Mouse (Mus musculus): ENCODE results near the gene Oaz1. TPM values are rescaled to one million over a fixed set of nuclear protein-coding genes. Genes with fewer than 3 reads are reported as not detected.

The Oaz1 gene
- total and polyA plus RNA-seq, 2 experiments from 2014 or later: 1,990 to 2,460 TPM

- Histone ChIP-seq H3K4me3 (ENCODE audit: low read depth, low read length) (no peak overlapping the region), H3K4me2 (ENCODE audit: low read depth, low read length) (no peak overlapping the region), H3K27ac (ENCODE audit: low read depth) (no peak overlapping the region), H3K9me3 (replicated peaks; ENCODE audit: control insufficient read depth, low read length) (no peaks in the 10 kb centered on the region), H3K4me1 (ENCODE audit: control insufficient read depth, insufficient read depth) (peaks cover 26% of the 10 kb centered on the region; the same call in 1 of the 2 replicates), H3K27me3 (ENCODE audit: control insufficient read depth, insufficient read depth, low read length) (peaks cover 30% of the 10 kb centered on the region), H3K36me3 (replicated peaks; ENCODE audit: control insufficient read depth, insufficient read depth, low read length) (no peaks in the 10 kb centered on the region), H3K9ac (replicated peaks; ENCODE audit: low read depth, low read length) (no peak overlapping the region)
- no peak for DNase-seq (ENCODE audit: low spot score)
- ATAC-seq (ENCODE audit: insufficient read depth, low read depth): no peak
- TF ChIP-seq CTCF (IDR thresholded peaks at IDR 0.05; ENCODE audit: low read depth) (no peak), EP300 (IDR thresholded peaks at IDR 0.05; ENCODE audit: low read depth) (no peak)
- 79% methylated on average over 2 of the region's 2 CpGs for WGBS
Observed at GRCm38 (mm10) chr10:80841685-80842084, 15.2 kb downstream of the Oaz1 start.

- no peak for TF ChIP-seq CTCF (IDR thresholded peaks at IDR 0.05; ENCODE audit: low read depth)
- no peak for TF ChIP-seq EP300 (IDR thresholded peaks at IDR 0.05; ENCODE audit: low read depth)
- Histone ChIP-seq H3K4me3 (ENCODE audit: low read depth, low read length) (no peak overlapping the region), H3K9ac (replicated peaks; ENCODE audit: low read depth, low read length) (no peak overlapping the region), H3K4me1 (ENCODE audit: control insufficient read depth, insufficient read depth) (peaks cover 19% of the 10 kb centered on the region; the same call in 1 of the 2 replicates), H3K36me3 (replicated peaks; ENCODE audit: control insufficient read depth, insufficient read depth, low read length) (no peaks in the 10 kb centered on the region), H3K27ac (ENCODE audit: low read depth) (no peak overlapping the region), H3K9me3 (replicated peaks; ENCODE audit: control insufficient read depth, low read length) (no peaks in the 10 kb centered on the region), H3K27me3 (ENCODE audit: control insufficient read depth, insufficient read depth, low read length) (peaks cover 30% of the 10 kb centered on the region), H3K4me2 (ENCODE audit: low read depth, low read length) (no peak overlapping the region)
- 80% methylated on average over 15 of the region's 15 CpGs for WGBS
- DNase-seq (ENCODE audit: low spot score) (no peak), ATAC-seq (ENCODE audit: insufficient read depth, low read depth) (no peak)
Observed at GRCm38 (mm10) chr10:80842334-80842733, 15.9 kb downstream of the Oaz1 start.

- H3K27me3 ChIP-seq (ENCODE audit: control insufficient read depth, insufficient read depth, low read length): peaks cover 30% of the 10 kb centered on the region
- TF ChIP-seq EP300 (IDR thresholded peaks at IDR 0.05; ENCODE audit: low read depth) (no peak), CTCF (IDR thresholded peaks at IDR 0.05; ENCODE audit: low read depth) (no peak)
- ATAC-seq (ENCODE audit: insufficient read depth, low read depth) (no peak), DNase-seq (ENCODE audit: low spot score) (no peak)
- 14% methylated on average over 32 of the region's 32 CpGs for WGBS
- H3K4me2 ChIP-seq (ENCODE audit: low read depth, low read length): peak overlapping the region; percentile 78
- peaks cover 9% of the 10 kb centered on the region; the same call in 1 of the 2 replicates for H3K4me1 ChIP-seq (ENCODE audit: control insufficient read depth, insufficient read depth)
- H3K9me3 ChIP-seq (replicated peaks; ENCODE audit: control insufficient read depth, low read length): no peaks in the 10 kb centered on the region
- no peaks in the 10 kb centered on the region for H3K36me3 ChIP-seq (replicated peaks; ENCODE audit: control insufficient read depth, insufficient read depth, low read length)
- no peak overlapping the region for H3K27ac ChIP-seq (ENCODE audit: low read depth)
- H3K4me3 ChIP-seq (ENCODE audit: low read depth, low read length): peak overlapping the region; percentile 44
- H3K9ac ChIP-seq (replicated peaks; ENCODE audit: low read depth, low read length): peak overlapping the region; percentile 43
Observed at GRCm38 (mm10) chr10:80843087-80843930, 16.9 kb downstream of the Oaz1 start.

GRCm38 (mm10) chr10:80843931-80844547 is 17.6 kb downstream of the Oaz1 start, which contains the start of gene Lingo3:
Gene Lingo3 (minus strand): TSS chr10:80844039.
- Histone ChIP-seq H3K4me1 (ENCODE audit: control insufficient read depth, insufficient read depth) (peaks cover 9% of the 10 kb centered on the region), H3K27me3 (ENCODE audit: control insufficient read depth, insufficient read depth, low read length) (peaks cover 30% of the 10 kb centered on the region)
- 6% methylated on average over 49 of the region's 51 CpGs for WGBS

GRCm38 (mm10) chr10:80845055-80845693 is 18.7 kb downstream of the Oaz1 start:
- TF ChIP-seq EP300 (IDR thresholded peaks at IDR 0.05; ENCODE audit: low read depth) (no peak), CTCF (IDR thresholded peaks at IDR 0.05; ENCODE audit: low read depth) (no peak)
- Histone ChIP-seq H3K9ac (replicated peaks; ENCODE audit: low read depth, low read length) (no peak overlapping the region), H3K4me3 (ENCODE audit: low read depth, low read length) (no peak overlapping the region)

More at GRCm38 (mm10) chr10:80843931-80844547, 17.6 kb downstream of the Oaz1 start, which contains the start of gene Lingo3:
- Histone ChIP-seq H3K9me3 (replicated peaks; ENCODE audit: control insufficient read depth, low read length) (no peaks in the 10 kb centered on the region), H3K9ac (replicated peaks; ENCODE audit: low read depth, low read length) (peak within 1 kb of the TSS; percentile 43), H3K27ac (ENCODE audit: low read depth) (no peak within 1 kb of the TSS), H3K4me3 (ENCODE audit: low read depth, low read length) (peak within 1 kb of the TSS; percentile 44), H3K4me2 (ENCODE audit: low read depth, low read length) (peak within 1 kb of the TSS; percentile 78), H3K36me3 (replicated peaks; ENCODE audit: control insufficient read depth, insufficient read depth, low read length) (no peaks in the 10 kb centered on the region)
- TF ChIP-seq CTCF (IDR thresholded peaks at IDR 0.05; ENCODE audit: low read depth): no peak
- TF ChIP-seq EP300 (IDR thresholded peaks at IDR 0.05; ENCODE audit: low read depth): no peak
- DNase-seq (ENCODE audit: low spot score) (no peak), ATAC-seq (ENCODE audit: insufficient read depth, low read depth) (peak; percentile 22; the same call in 1 of the 2 replicates)

More at GRCm38 (mm10) chr10:80845055-80845693, 18.7 kb downstream of the Oaz1 start:
- no peak for DNase-seq (ENCODE audit: low spot score)
- no peak for ATAC-seq (ENCODE audit: insufficient read depth, low read depth)
- no peak overlapping the region for H3K27ac ChIP-seq (ENCODE audit: low read depth)
- H3K4me2 ChIP-seq (ENCODE audit: low read depth, low read length): no peak overlapping the region
- H3K4me1 ChIP-seq (ENCODE audit: control insufficient read depth, insufficient read depth): peaks cover 9% of the 10 kb centered on the region
- WGBS: 31% methylated on average over 8 of the region's 8 CpGs
- no peaks in the 10 kb centered on the region for H3K36me3 ChIP-seq (replicated peaks; ENCODE audit: control insufficient read depth, insufficient read depth, low read length)
- H3K27me3 ChIP-seq (ENCODE audit: control insufficient read depth, insufficient read depth, low read length): peaks cover 30% of the 10 kb centered on the region
- H3K9me3 ChIP-seq (replicated peaks; ENCODE audit: control insufficient read depth, low read length): no peaks in the 10 kb centered on the region

Measured in heart, postnatal 0 days (tissue).